Mouse (Mus musculus) heart, postnatal 25 days (tissue): Measurements from ENCODE around the gene Proca1. TPM values are rescaled to one million over a fixed set of nuclear protein-coding genes. Genes with fewer than 3 reads are reported as not detected.
A peak's percentile ranks its signal among the peaks of the same experiment; 100 is the strongest.

Experiments used
- DNase-seq: peaks from one replicate; pipeline ENCODE4 v3.0.0; 2022; ENCODE audit warnings: low spot score
- intact Hi-C: fragments of 180-260 bp; cut with DNase I; formaldehyde crosslinking; loops from one replicate; pipeline ENCODE4 v1.15.1; 2025
- total RNA-seq, 2 experiments: library from RNA; stranded (reverse); gene quantifications; 2 replicates each; pipeline ENCODE4 v1.2.3; 2021

Proca1 gene
- total RNA-seq, 2 experiments from 2014 or later: 0.31 to 1.1 TPM

- DNase-seq: peak; percentile 68
- intact Hi-C loops: no loop called here
These were observed 28.1 kb upstream of the Proca1 start, which contains the start of gene Traf4 for GRCm38 (mm10) chr11:78164924-78165760. TSS of gene Traf4 (minus strand) at chr11:78165589.

- DNase-seq: no peak
- intact Hi-C loops: no loop called here
These were observed 27.5 kb upstream of the Proca1 start for GRCm38 (mm10) chr11:78165761-78166109.

- DNase-seq: no peak
- intact Hi-C loops: no loop called here
These were observed 27.0 kb upstream of the Proca1 start for GRCm38 (mm10) chr11:78166161-78166560.

- intact Hi-C loops: no loop called here
- DNase-seq: no peak
These were observed 26.6 kb upstream of the Proca1 start for GRCm38 (mm10) chr11:78166640-78167039.

- intact Hi-C loops: no loop called here
- DNase-seq: no peak
These were observed 25.8 kb upstream of the Proca1 start for GRCm38 (mm10) chr11:78167257-78167959.

- DNase-seq: no peak
- intact Hi-C loops: no loop called here
These were observed 24.4 kb upstream of the Proca1 start for GRCm38 (mm10) chr11:78168541-78169468.

- intact Hi-C loops: no loop called here
- DNase-seq: no peak
These were observed 22.9 kb upstream of the Proca1 start for GRCm38 (mm10) chr11:78170306-78170705.

GRCm38 (mm10) chr11:78171328-78171727 lies 21.9 kb upstream of the Proca1 start:
- no peak for DNase-seq
- intact Hi-C loops: no loop called here

- DNase-seq: no peak
- intact Hi-C loops: no loop called here
These were observed 21.0 kb upstream of the Proca1 start for GRCm38 (mm10) chr11:78172034-78172747.

GRCm38 (mm10) chr11:78172748-78173383 lies 20.3 kb upstream of the Proca1 start:
- DNase-seq: no peak
- intact Hi-C loops: no loop called here

- no peak for DNase-seq
- intact Hi-C loops: no loop called here
These were observed 18.7 kb upstream of the Proca1 start for GRCm38 (mm10) chr11:78174506-78174905.

- no peak for DNase-seq
- intact Hi-C loops: loop anchor here (2.0 kb wide), 1 partner anchor 115 kb away; no protein-coding TSS in a partner anchor
These were observed 17.3 kb upstream of the Proca1 start for GRCm38 (mm10) chr11:78175771-78176401.

GRCm38 (mm10) chr11:78176402-78176862 lies 16.8 kb upstream of the Proca1 start, which contains the start of the genes Nek8 and Tlcd1:
TSS of gene Nek8 (minus strand) at chr11:78176675.
TSS of gene Tlcd1 (plus strand) at chr11:78176711.
- intact Hi-C loops: loop anchor here (2.0 kb wide), 1 partner anchor 116 kb away; no protein-coding TSS in a partner anchor
- peak; percentile 82 for DNase-seq

- intact Hi-C loops: loop anchor here (2.0 kb wide), 1 partner anchor 116 kb away; no protein-coding TSS in a partner anchor
- no peak for DNase-seq
These were observed 16.3 kb upstream of the Proca1 start for GRCm38 (mm10) chr11:78176905-78177331.

- intact Hi-C loops: loop anchor here (2.0 kb wide), 1 partner anchor 117 kb away; no protein-coding TSS in a partner anchor
- DNase-seq: no peak
These were observed 15.8 kb upstream of the Proca1 start for GRCm38 (mm10) chr11:78177437-78177836.

- peak; percentile 94 for DNase-seq
- intact Hi-C loops: loop anchor here (1.0 to 2.0 kb wide), 3 partner anchors 19 to 159 kb away; no protein-coding TSS in a partner anchor
These were observed 15.0 kb upstream of the Proca1 start for GRCm38 (mm10) chr11:78177903-78178858.
